Mouse (Mus musculus) cortical plate, adult 2 months (tissue): ENCODE results near the gene Tgif1. TPM values are rescaled to one million over a fixed set of nuclear protein-coding genes. Genes with fewer than 3 reads are reported as not detected.

Experiments used
- H3K27ac ChIP-seq: fragments of 200-500 bp; 2 replicates; pipeline ENCODE4 v1.5.1; 2012; ENCODE audit warnings: low read length, control low read depth, inconsistent platforms; ENCODE audit not compliant: insufficient read depth
- H3K4me1 ChIP-seq: fragments of 200-500 bp; 2 replicates; pipeline ENCODE4 v1.6.1; 2011; ENCODE audit warnings: low read length; ENCODE audit not compliant: control insufficient read depth, insufficient read depth
- H3K4me3 ChIP-seq: fragments of 200-500 bp; 2 replicates; pipeline ENCODE4 v1.5.1; 2011; ENCODE audit warnings: mild to moderate bottlenecking, low read length, control low read depth; ENCODE audit not compliant: insufficient read depth
- CTCF ChIP-seq: fragments of 200-500 bp; IDR thresholded peaks from 2 replicates; pipeline ENCODE4 v1.5.1; 2011; ENCODE audit warnings: mild to moderate bottlenecking, control low read depth, low read length; ENCODE audit not compliant: insufficient read depth; ENCODE audit errors: extremely low read depth
- POLR2A ChIP-seq: fragments of 200-500 bp; IDR thresholded peaks from 2 replicates; pipeline ENCODE4 v1.6.1; 2011; ENCODE audit warnings: mild to moderate bottlenecking, low read length, control low read depth; ENCODE audit not compliant: insufficient read depth; ENCODE audit errors: extremely low read depth
- polyA plus RNA-seq: library from polyadenylated mRNA; depleted of rRNA; stranded (reverse); fragments of >200 nt; gene quantifications from 2 replicates; pipeline ENCODE4 v1.2.3, GENCODE M21; 2012

The Tgif1 gene
- polyA plus RNA-seq, 1 experiment: 3.3 TPM

- H3K4me1 ChIP-seq: no peaks in the 10 kb centered on the region
- no peak overlapping the region for H3K27ac ChIP-seq
- no peak overlapping the region for H3K4me3 ChIP-seq
- TF ChIP-seq POLR2A (no peak), CTCF (no peak)
Measured at GRCm38 (mm10) chr17:70815001-70815400, 38.3 kb downstream of the Tgif1 start.

GRCm38 (mm10) chr17:70810795-70811194, 42.6 kb downstream of the Tgif1 start:
- Histone ChIP-seq H3K27ac (no peak overlapping the region), H3K4me3 (no peak overlapping the region), H3K4me1 (no peaks in the 10 kb centered on the region)
- TF ChIP-seq POLR2A (no peak), CTCF (no peak)

- TF ChIP-seq CTCF: no peak
- no peak for TF ChIP-seq POLR2A
- Histone ChIP-seq H3K4me3 (no peak overlapping the region), H3K4me1 (no peaks in the 10 kb centered on the region), H3K27ac (no peak overlapping the region)
Measured at GRCm38 (mm10) chr17:70809776-70810175, 43.6 kb downstream of the Tgif1 start.

- TF ChIP-seq CTCF: no peak
- Histone ChIP-seq H3K4me1 (no peaks in the 10 kb centered on the region), H3K27ac (no peak overlapping the region), H3K4me3 (no peak overlapping the region)
Measured at GRCm38 (mm10) chr17:70808837-70809236, 44.5 kb downstream of the Tgif1 start.

GRCm38 (mm10) chr17:70807885-70808284, 45.5 kb downstream of the Tgif1 start:
- no peak overlapping the region for H3K27ac ChIP-seq
- no peak for TF ChIP-seq POLR2A
- no peak for TF ChIP-seq CTCF
- no peaks in the 10 kb centered on the region for H3K4me1 ChIP-seq
- H3K4me3 ChIP-seq: no peak overlapping the region

GRCm38 (mm10) chr17:70806600-70806999, 46.7 kb downstream of the Tgif1 start:
- TF ChIP-seq CTCF: no peak
- no peak for TF ChIP-seq POLR2A
- Histone ChIP-seq H3K27ac (no peak overlapping the region), H3K4me1 (peaks cover 4% of the 10 kb centered on the region), H3K4me3 (no peak overlapping the region)

GRCm38 (mm10) chr17:70805866-70806265, 47.5 kb downstream of the Tgif1 start:
- TF ChIP-seq CTCF: no peak
- TF ChIP-seq POLR2A: no peak
- H3K27ac ChIP-seq: no peak overlapping the region
- peaks cover 4% of the 10 kb centered on the region for H3K4me1 ChIP-seq
- H3K4me3 ChIP-seq: no peak overlapping the region

GRCm38 (mm10) chr17:70802022-70802421, 51.3 kb downstream of the Tgif1 start:
- Histone ChIP-seq H3K27ac (no peak overlapping the region), H3K4me3 (no peak overlapping the region), H3K4me1 (peaks cover 7% of the 10 kb centered on the region)
- TF ChIP-seq CTCF (no peak), POLR2A (no peak)

GRCm38 (mm10) chr17:70799266-70799665, 54.1 kb downstream of the Tgif1 start:
- no peak overlapping the region for H3K4me3 ChIP-seq
- no peak overlapping the region for H3K27ac ChIP-seq
- H3K4me1 ChIP-seq: peaks cover 7% of the 10 kb centered on the region
- no peak for TF ChIP-seq CTCF
- no peak for TF ChIP-seq POLR2A

- peaks cover 7% of the 10 kb centered on the region for H3K4me1 ChIP-seq
- no peak overlapping the region for H3K4me3 ChIP-seq
- TF ChIP-seq POLR2A: no peak
- no peak for TF ChIP-seq CTCF
- no peak overlapping the region for H3K27ac ChIP-seq
Measured at GRCm38 (mm10) chr17:70797773-70798045, 55.6 kb downstream of the Tgif1 start.

- TF ChIP-seq POLR2A (no peak), CTCF (no peak)
- Histone ChIP-seq H3K27ac (no peak overlapping the region), H3K4me3 (no peak overlapping the region), H3K4me1 (peaks cover 5% of the 10 kb centered on the region; the same call in 1 of the 2 replicates)
Measured at GRCm38 (mm10) chr17:70796940-70797772, 56.2 kb downstream of the Tgif1 start.
